In genomic region chr11:24144159-24144946, GRCm38 (mm10) we compare ENCODE assay signal across 8 mouse cellular contexts.
A peak's percentile ranks its signal among the peaks of the same experiment; 100 is the strongest.
DNase-seq lines count a peak whose midpoint lies in the region; ATAC-seq and TF ChIP-seq lines count a peak whose summit lies in the region.

No protein-coding gene starts in this region.

- no peak overlapping the region for H3K27ac ChIP-seq in hindbrain, embryonic 14.5 days
- no peak overlapping the region for H3K27ac ChIP-seq in hindbrain, embryonic 11.5 days (ENCODE audit: low read depth, low read length)
- H3K27ac ChIP-seq in bone marrow, adult 2 months (ENCODE audit: control insufficient read depth, insufficient read depth, low read depth, low read length, poor library complexity), result peak overlapping the region; percentile 38; the same call in 1 of the 2 replicates

- 81% methylated on average over 16 of the region's 16 CpGs for WGBS in hindbrain, embryonic 14.5 days
- 89% methylated on average over 16 of the region's 16 CpGs for WGBS in hindbrain, embryonic 11.5 days
- WGBS in bone marrow, adult 2 months, result 30% methylated on average over 16 of the region's 16 CpGs

- 0 out of 2 replicates have a peak, but pooled peaks have one; percentile 24 for ATAC-seq in hindbrain, embryonic 14.5 days (ENCODE audit: low FRiP score)
- ATAC-seq in hindbrain, embryonic 11.5 days (ENCODE audit: low FRiP score), result no peak

- H3K4me1 ChIP-seq in hindbrain, embryonic 14.5 days (replicated peaks; ENCODE audit: control insufficient read depth, insufficient read depth, low read length), result peaks cover 4% of the 10 kb centered on the region; the same call in 1 of the 2 replicates
- no peaks in the 10 kb centered on the region for H3K4me1 ChIP-seq in hindbrain, embryonic 11.5 days (replicated peaks; ENCODE audit: control insufficient read depth, insufficient read depth, low read length)
- peaks cover 19% of the 10 kb centered on the region for H3K4me1 ChIP-seq in bone marrow, adult 2 months (ENCODE audit: control insufficient read depth, insufficient read depth, low read length)

- intact Hi-C loops in left cerebral cortex, postnatal 36 days (cut with DNase I), result loop anchor here (5.0 kb wide), 1 partner anchor 47 kb away; no protein-coding TSS in a partner anchor

- no peaks in the 10 kb centered on the region for H3K36me3 ChIP-seq in hindbrain, embryonic 14.5 days (replicated peaks; ENCODE audit: control insufficient read depth, insufficient read depth)
- H3K36me3 ChIP-seq in hindbrain, embryonic 11.5 days (ENCODE audit: control insufficient read depth, insufficient read depth, low read length), result no peaks in the 10 kb centered on the region

- no peak overlapping the region for H3K4me2 ChIP-seq in hindbrain, embryonic 14.5 days (replicated peaks)
- H3K4me2 ChIP-seq in hindbrain, embryonic 11.5 days (replicated peaks; ENCODE audit: low read depth, low read length), result no peak overlapping the region

- no peak overlapping the region for H3K9ac ChIP-seq in hindbrain, embryonic 14.5 days
- H3K9ac ChIP-seq in hindbrain, embryonic 11.5 days (ENCODE audit: low read depth, low read length), result no peak overlapping the region

- no peaks in the 10 kb centered on the region for H3K9me3 ChIP-seq in hindbrain, embryonic 14.5 days (ENCODE audit: control insufficient read depth, low read length)
- no peaks in the 10 kb centered on the region for H3K9me3 ChIP-seq in hindbrain, embryonic 11.5 days (ENCODE audit: control insufficient read depth, low read length)

- no peak for TF ChIP-seq CTCF in bone marrow, adult 2 months (IDR thresholded peaks at IDR 0.05; ENCODE audit: control insufficient read depth, insufficient read depth, low read length)

- no peak overlapping the region for H3K4me3 ChIP-seq in hindbrain, embryonic 14.5 days (replicated peaks; ENCODE audit: low read length)
- no peak overlapping the region for H3K4me3 ChIP-seq in hindbrain, embryonic 11.5 days (ENCODE audit: low read depth, low read length)
- H3K4me3 ChIP-seq in bone marrow, adult 2 months (replicated peaks; ENCODE audit: control insufficient read depth, low read depth, low read length), result no peak overlapping the region

- no peaks in the 10 kb centered on the region for H3K27me3 ChIP-seq in hindbrain, embryonic 14.5 days (ENCODE audit: control insufficient read depth, insufficient read depth, low read length)
- no peaks in the 10 kb centered on the region for H3K27me3 ChIP-seq in hindbrain, embryonic 11.5 days (ENCODE audit: control insufficient read depth, insufficient read depth, low read length)

- no peak for TF ChIP-seq POLR2A in bone marrow, adult 2 months (IDR thresholded peaks at IDR 0.05; ENCODE audit: borderline replicate concordance, control insufficient read depth, low read depth, low read length)

- no peak for DNase-seq in hindbrain, embryonic 14.5 days (ENCODE audit: low spot score)
- DNase-seq in hindbrain, embryonic 11.5 days (ENCODE audit: low spot score), result no peak
- DNase-seq in frontal cortex, adult 2 months (ENCODE audit: extremely low spot score in 1 of 2, low spot score in 1 of 2), result peak; percentile 78 to 85
- DNase-seq in left cerebral cortex, postnatal 36 days (ENCODE audit: low spot score in 2 of 2), result peak; percentile 80 to 82
- DNase-seq in thymus, postnatal 0 days (ENCODE audit: low spot score), result no peak
- no peak for DNase-seq in heart, adult 9 months (ENCODE audit: low spot score in 2 of 2)
- DNase-seq in urinary bladder, postnatal 14 days (ENCODE audit: low spot score), result no peak

Comparison
In these comparisons a context has a peak if more than half of its experiments do, and no peak if none do; other contexts are left out.
1. DNase-seq: peak in frontal cortex, adult 2 months (2 of 2) and left cerebral cortex, postnatal 36 days (2 of 2); none in hindbrain, embryonic 14.5 days (single experiment), hindbrain, embryonic 11.5 days (single experiment), thymus, postnatal 0 days (single experiment), heart, adult 9 months (0 of 2) and urinary bladder, postnatal 14 days (single experiment).